Comparison of ENCODE assay signal across 9 mouse cellular contexts in genomic region chr10:127340577-127341359, GRCm38 (mm10). TPM values are rescaled to one million over a fixed set of nuclear protein-coding genes. Genes with fewer than 3 reads are reported as not detected.
A peak's percentile ranks its signal among the peaks of the same experiment; 100 is the strongest.
DNase-seq lines count a peak whose midpoint lies in the region; ATAC-seq and TF ChIP-seq lines count a peak whose summit lies in the region.
"Had no signal": no experiment of that assay in that cellular context is flagged by ENCODE, and none has a peak within 500 bp of the region (broad histone marks: within the 10 kb centered on the region; RNA-seq: fewer than 3 reads in every experiment).

No protein-coding gene starts in this region.

- DNase-seq in limb, embryonic 10.5 days (ENCODE audit: low spot score), result peak; percentile 80
- peak; percentile 88 for DNase-seq in retina, embryonic 14.5 days (ENCODE audit: low spot score)
- no peak for DNase-seq in right cerebral cortex, adult 18-20 months
- DNase-seq in left cerebral cortex, adult 8-10 months (ENCODE audit: low spot score in 2 of 2), result no peak

- peak overlapping the region; percentile 92 for H3K4me3 ChIP-seq in megakaryocyte, embryonic 14.5 days (replicated peaks)
- peak overlapping the region; percentile 54; the same call in 1 of the 2 replicates for H3K4me3 ChIP-seq in embryonic fibroblast, embryonic 13.5 days (ENCODE audit: insufficient read depth, low read length)
- peak overlapping the region; percentile 70 for H3K4me3 ChIP-seq in limb, embryonic 10.5 days

- TF ChIP-seq POLR2A in embryonic fibroblast, embryonic 13.5 days (IDR thresholded peaks at IDR 0.05; ENCODE audit: low read depth, low read length), result no peak

- peaks cover 38% of the 10 kb centered on the region for H3K4me1 ChIP-seq in megakaryocyte, embryonic 14.5 days
- H3K4me1 ChIP-seq in embryonic fibroblast, embryonic 13.5 days (ENCODE audit: control insufficient read depth, insufficient read depth, low read length), result no peaks in the 10 kb centered on the region
- H3K4me1 ChIP-seq in limb, embryonic 10.5 days, result peaks cover 44% of the 10 kb centered on the region

- peaks cover 56% of the 10 kb centered on the region for H3K27me3 ChIP-seq in megakaryocyte, embryonic 14.5 days (replicated peaks)
- H3K27me3 ChIP-seq in limb, embryonic 10.5 days (ENCODE audit: low read depth, poor library complexity, severe bottlenecking), result peaks cover 23% of the 10 kb centered on the region

- no peak overlapping the region for H3K27ac ChIP-seq in embryonic fibroblast, embryonic 13.5 days (ENCODE audit: insufficient read depth, low read length)
- H3K27ac ChIP-seq in limb, embryonic 10.5 days, result peak overlapping the region; percentile 94

- no peak for TF ChIP-seq CTCF in embryonic fibroblast, embryonic 13.5 days (IDR thresholded peaks at IDR 0.05; ENCODE audit: borderline replicate concordance, insufficient read depth, low read length)

- no peaks in the 10 kb centered on the region for H3K36me3 ChIP-seq in megakaryocyte, embryonic 14.5 days (replicated peaks; ENCODE audit: low read length)
- H3K36me3 ChIP-seq in limb, embryonic 10.5 days, result peaks cover 25% of the 10 kb centered on the region

- no peak for ATAC-seq in megakaryocyte, adult 5-6 weeks (ENCODE audit: poor library complexity, severe bottlenecking)
- ATAC-seq in activated CD4-positive, CD25-positive, alpha-beta regulatory T cell, adult 4 months, result no peak

- peaks cover 15% of the 10 kb centered on the region for H3K9me3 ChIP-seq in megakaryocyte, embryonic 14.5 days
- no peaks in the 10 kb centered on the region for H3K9me3 ChIP-seq in limb, embryonic 10.5 days (replicated peaks)

- under 1% methylated on average over 27 of the region's 27 CpGs for WGBS in limb, embryonic 10.5 days

RNA-seq across cellular contexts. Expression of gene Gli1, which starts 1.0 kb away (rescaled TPM):
- 0.02 TPM in 1 of 2 replicates, not detected in the other for polyA plus RNA-seq in megakaryocyte, embryonic 14.5 days (2012; ENCODE audit: insufficient read depth, low replicate concordance)
- total RNA-seq in megakaryocyte, adult 5-6 weeks (2015), result not detected in 2 replicates
- total RNA-seq in megakaryocyte, adult 5-6 weeks (2017), result not detected in 2 replicates
- 0.43 and 0.84 TPM in 2 replicates for polyA plus RNA-seq in embryonic fibroblast, embryonic 13.5 days (2011; ENCODE audit: insufficient read length, low read depth, missing spikeins)
- polyA plus RNA-seq in limb, embryonic 10.5 days (2016; fragmentation: Nextera tagmentation; extraction: Ambion mirVana), result 10.9 and 11.7 TPM in 2 replicates
- 1 to 10 TPM; 2.9 to 5.4 (median 3.2) TPM for total RNA-seq in left cerebral cortex, adult 8-10 months (2022)
- polyA plus RNA-seq in activated CD4-positive, CD25-positive, alpha-beta regulatory T cell, adult 4 months (2017; shearing (Covaris generic)), result under 1 TPM; 0.15 to 0.75 TPM

RNA-seq across cellular contexts. Expression of gene Inhbe, which starts 13.4 kb away (rescaled TPM):
- polyA plus RNA-seq in megakaryocyte, embryonic 14.5 days (2012; ENCODE audit: insufficient read depth, low replicate concordance), result not detected in 2 replicates
- not detected in 2 replicates for total RNA-seq in megakaryocyte, adult 5-6 weeks (2015)
- total RNA-seq in megakaryocyte, adult 5-6 weeks (2017), result 0.04 TPM in 1 of 2 replicates, not detected in the other
- not detected in 2 replicates for polyA plus RNA-seq in embryonic fibroblast, embryonic 13.5 days (2011; ENCODE audit: insufficient read length, low read depth, missing spikeins)
- polyA plus RNA-seq in limb, embryonic 10.5 days (2016; fragmentation: Nextera tagmentation; extraction: Ambion mirVana), result 0.13 TPM in 1 of 2 replicates, not detected in the other
- total RNA-seq in left cerebral cortex, adult 8-10 months (2022), result under 1 TPM; 0.09 to 0.18 (median 0.16) TPM
- polyA plus RNA-seq in activated CD4-positive, CD25-positive, alpha-beta regulatory T cell, adult 4 months (2017; shearing (Covaris generic)), result under 1 TPM in 1 of 2 experiments, not detected in 1; 0.07 TPM

RNA-seq across cellular contexts. Expression of gene Arhgap9, which starts 19.0 kb away (rescaled TPM):
- 6.1 and 10.4 TPM in 2 replicates for polyA plus RNA-seq in megakaryocyte, embryonic 14.5 days (2012; ENCODE audit: insufficient read depth, low replicate concordance)
- 135 and 138 TPM in 2 replicates for total RNA-seq in megakaryocyte, adult 5-6 weeks (2015)
- total RNA-seq in megakaryocyte, adult 5-6 weeks (2017), result 96.8 and 108 TPM in 2 replicates
- polyA plus RNA-seq in embryonic fibroblast, embryonic 13.5 days (2011; ENCODE audit: insufficient read length, low read depth, missing spikeins), result 0.18 TPM in 1 of 2 replicates, not detected in the other
- polyA plus RNA-seq in limb, embryonic 10.5 days (2016; fragmentation: Nextera tagmentation; extraction: Ambion mirVana), result 5.5 and 5.9 TPM in 2 replicates
- total RNA-seq in left cerebral cortex, adult 8-10 months (2022), result 1 to 10 TPM in 2 of 4 experiments, under 1 TPM in 2; 0.74 to 2.6 (median 1.6) TPM
- polyA plus RNA-seq in activated CD4-positive, CD25-positive, alpha-beta regulatory T cell, adult 4 months (2017; shearing (Covaris generic)), result 100 to 1,000 TPM; 125 TPM

RNA-seq across cellular contexts. Expression of gene Mars, which starts 29.2 kb away (rescaled TPM):
- 26.0 and 101 TPM in 2 replicates for polyA plus RNA-seq in megakaryocyte, embryonic 14.5 days (2012; ENCODE audit: insufficient read depth, low replicate concordance)
- total RNA-seq in megakaryocyte, adult 5-6 weeks (2015), result 38.4 and 47.8 TPM in 2 replicates
- total RNA-seq in megakaryocyte, adult 5-6 weeks (2017), result 80.3 and 95.2 TPM in 2 replicates
- polyA plus RNA-seq in embryonic fibroblast, embryonic 13.5 days (2011; ENCODE audit: insufficient read length, low read depth, missing spikeins), result 105 and 110 TPM in 2 replicates
- 170 and 205 TPM in 2 replicates for polyA plus RNA-seq in limb, embryonic 10.5 days (2016; fragmentation: Nextera tagmentation; extraction: Ambion mirVana)
- total RNA-seq in left cerebral cortex, adult 8-10 months (2022), result 10 to 100 TPM; 54.2 to 61.3 (median 56.8) TPM
- 10 to 100 TPM; 21.6 to 21.9 TPM for polyA plus RNA-seq in activated CD4-positive, CD25-positive, alpha-beta regulatory T cell, adult 4 months (2017; shearing (Covaris generic))

RNA-seq across cellular contexts. Expression of gene Inhbc, which starts 29.5 kb away (rescaled TPM):
- not detected in 2 replicates for polyA plus RNA-seq in megakaryocyte, embryonic 14.5 days (2012; ENCODE audit: insufficient read depth, low replicate concordance)
- not detected in 2 replicates for total RNA-seq in megakaryocyte, adult 5-6 weeks (2015)
- total RNA-seq in megakaryocyte, adult 5-6 weeks (2017), result not detected in 2 replicates
- not detected in 2 replicates for polyA plus RNA-seq in embryonic fibroblast, embryonic 13.5 days (2011; ENCODE audit: insufficient read length, low read depth, missing spikeins)
- polyA plus RNA-seq in limb, embryonic 10.5 days (2016; fragmentation: Nextera tagmentation; extraction: Ambion mirVana), result 0.10 and 0.23 TPM in 2 replicates
- not detected for total RNA-seq in left cerebral cortex, adult 8-10 months (2022)
- not detected for polyA plus RNA-seq in activated CD4-positive, CD25-positive, alpha-beta regulatory T cell, adult 4 months (2017; shearing (Covaris generic))
- polyA plus RNA-seq: cortical plate, adult 2 months had no signal

Comparison
In these comparisons a context has a peak if more than half of its experiments do, and no peak if none do; other contexts are left out.
1. DNase-seq: peak in limb, embryonic 10.5 days (single experiment) and retina, embryonic 14.5 days (single experiment); none in right cerebral cortex, adult 18-20 months (single experiment) and left cerebral cortex, adult 8-10 months (0 of 2).
2. RNA of gene Arhgap9, which starts 19.0 kb away (polyA plus RNA-seq): 125 TPM in activated CD4-positive, CD25-positive, alpha-beta regulatory T cell, adult 4 months; 6.1 to 10.4 TPM in megakaryocyte, embryonic 14.5 days, 5.5 to 5.9 TPM in limb, embryonic 10.5 days and 0.18 TPM in embryonic fibroblast, embryonic 13.5 days; every median in the first group is over 10 times any median in the second.
3. Peak in every context shown above with its lines, with median percentiles within 50 percentile points of each other: H3K4me3 ChIP-seq.